In the genomic region with DNA sequence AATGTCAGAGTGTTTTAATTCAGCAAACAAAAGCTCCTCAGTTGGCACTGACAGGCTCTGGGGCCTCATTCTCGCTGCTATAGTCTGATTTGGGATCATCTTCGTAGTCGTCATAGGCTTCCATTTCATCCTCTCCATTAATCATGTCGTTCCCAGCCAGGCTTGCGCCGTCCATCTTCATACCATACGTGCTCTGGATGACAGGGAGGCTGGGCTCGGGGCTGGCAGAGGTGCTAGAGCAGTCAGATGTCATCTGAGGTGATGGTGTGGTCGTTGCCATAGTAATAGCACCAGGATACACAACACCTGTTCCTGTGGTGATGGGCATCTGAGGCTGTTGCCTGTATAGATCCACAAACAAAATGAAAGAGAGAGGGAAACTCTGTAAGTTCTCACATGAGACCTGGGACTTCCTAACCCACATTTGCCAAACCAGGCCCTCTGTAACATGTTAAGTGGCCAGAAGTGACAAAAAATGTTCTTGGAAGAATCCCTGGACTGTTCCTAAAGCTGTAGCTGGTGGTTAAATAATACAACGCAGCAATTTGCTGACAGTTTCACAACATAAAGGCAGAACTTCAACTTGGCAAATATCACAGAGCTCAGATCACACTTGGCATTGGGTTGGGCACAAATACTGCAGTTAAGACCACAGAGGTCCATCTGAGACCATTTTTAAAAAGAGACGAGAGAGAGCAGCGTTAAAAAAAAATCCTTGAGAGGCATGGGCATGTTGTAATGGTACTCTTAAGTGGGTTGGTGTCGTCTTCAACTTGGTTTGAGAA, we compare ENCODE assay signal across 18 mouse cellular contexts.
DNase-seq lines count a peak whose midpoint lies in the region; ATAC-seq and TF ChIP-seq lines count a peak whose summit lies in the region.
"Had no signal": no experiment of that assay in that cellular context is flagged by ENCODE, and none has a peak within 500 bp of the region (broad histone marks: within the 10 kb centered on the region; RNA-seq: fewer than 3 reads in every experiment).

No protein-coding gene starts in this region.

- H3K36me3 ChIP-seq in kidney, postnatal 0 days (ENCODE audit: insufficient read depth, low read length): no peaks in the 10 kb centered on the region
- H3K36me3 ChIP-seq in kidney, embryonic 16.5 days (ENCODE audit: insufficient read depth, low read length): no peaks in the 10 kb centered on the region
- H3K36me3 ChIP-seq: heart, embryonic 13.5 days; limb, embryonic 13.5 days; midbrain, embryonic 12.5 days; neural tube, embryonic 13.5 days had no signal

- 46% methylated on average over 13 of the region's 13 CpGs for WGBS in kidney, postnatal 0 days
- WGBS in kidney, embryonic 16.5 days: 47% methylated on average over 13 of the region's 13 CpGs

- no peak overlapping the region for H3K4me3 ChIP-seq in kidney, postnatal 0 days (replicated peaks; ENCODE audit: low read depth, low read length)
- H3K4me3 ChIP-seq in kidney, embryonic 16.5 days (ENCODE audit: low read length): no peak overlapping the region
- H3K4me3 ChIP-seq: forebrain, embryonic 13.5 days; heart, embryonic 13.5 days; limb, embryonic 13.5 days; liver, embryonic 15.5 days; midbrain, embryonic 12.5 days; neural tube, embryonic 13.5 days had no signal

- peak; percentile 47 to 50 for DNase-seq in heart, postnatal 10 days
- no peak for DNase-seq in heart, adult 18-20 months
- peak; percentile 8 for DNase-seq in kidney, postnatal 0 days (ENCODE audit: low spot score)
- peak; percentile 46 for DNase-seq in gastrocnemius, postnatal 10 days
- peak; percentile 23 for DNase-seq in heart, postnatal 4 days
- no peak for DNase-seq in ovary, postnatal 10 days (ENCODE audit: low spot score)
- DNase-seq in right cerebral cortex, postnatal 10 days (ENCODE audit: low spot score in 2 of 2): no peak
- DNase-seq: adrenal gland, adult 2 months; cerebellum, adult 9-10 months; kidney, adult 2 months had no signal

- no peak for ATAC-seq in kidney, postnatal 0 days (replicated peaks; ENCODE audit: low FRiP score, low read depth)
- no peak for ATAC-seq in kidney, embryonic 16.5 days (ENCODE audit: low FRiP score, low TSS enrichment)
- ATAC-seq: forebrain, embryonic 13.5 days had no signal

- no peak overlapping the region for H3K4me2 ChIP-seq in kidney, postnatal 0 days (ENCODE audit: low read length)
- no peak overlapping the region for H3K4me2 ChIP-seq in kidney, embryonic 16.5 days (replicated peaks; ENCODE audit: low read depth, low read length)
- H3K4me2 ChIP-seq: forebrain, embryonic 13.5 days; heart, embryonic 13.5 days; limb, embryonic 13.5 days; liver, embryonic 15.5 days; midbrain, embryonic 12.5 days; neural tube, embryonic 13.5 days had no signal

- no peak for TF ChIP-seq CTCF in kidney, postnatal 0 days (IDR thresholded peaks at IDR 0.05; ENCODE audit: low read depth)

- no peaks in the 10 kb centered on the region for H3K4me1 ChIP-seq in kidney, postnatal 0 days (replicated peaks; ENCODE audit: insufficient read depth, low read length)
- no peaks in the 10 kb centered on the region for H3K4me1 ChIP-seq in kidney, embryonic 16.5 days (ENCODE audit: insufficient read depth, low read length)
- H3K4me1 ChIP-seq: liver, embryonic 15.5 days; midbrain, embryonic 12.5 days had no signal

- H3K9me3 ChIP-seq in kidney, postnatal 0 days (replicated peaks; ENCODE audit: low read length): no peaks in the 10 kb centered on the region
- H3K9me3 ChIP-seq in kidney, embryonic 16.5 days (ENCODE audit: low read length): no peaks in the 10 kb centered on the region
- H3K9me3 ChIP-seq: forebrain, embryonic 13.5 days; heart, embryonic 13.5 days; limb, embryonic 13.5 days; liver, embryonic 15.5 days; midbrain, embryonic 12.5 days; neural tube, embryonic 13.5 days had no signal

- H3K9ac ChIP-seq in kidney, postnatal 0 days (ENCODE audit: low read depth, low read length): no peak overlapping the region
- no peak overlapping the region for H3K9ac ChIP-seq in kidney, embryonic 16.5 days (replicated peaks; ENCODE audit: low read length)
- H3K9ac ChIP-seq: forebrain, embryonic 13.5 days; heart, embryonic 13.5 days; limb, embryonic 13.5 days; liver, embryonic 15.5 days; midbrain, embryonic 12.5 days; neural tube, embryonic 13.5 days had no signal

- H3K27ac ChIP-seq in kidney, postnatal 0 days: no peak overlapping the region
- H3K27ac ChIP-seq in kidney, embryonic 16.5 days (ENCODE audit: low read length): no peak overlapping the region
- H3K27ac ChIP-seq: forebrain, embryonic 13.5 days; heart, embryonic 13.5 days; limb, embryonic 13.5 days; liver, embryonic 15.5 days; macrophage; midbrain, embryonic 12.5 days; neural tube, embryonic 13.5 days had no signal

- H3K27me3 ChIP-seq in kidney, postnatal 0 days (ENCODE audit: insufficient read depth, low read length): no peaks in the 10 kb centered on the region
- no peaks in the 10 kb centered on the region for H3K27me3 ChIP-seq in kidney, embryonic 16.5 days (ENCODE audit: insufficient read depth, low read length)
- H3K27me3 ChIP-seq: forebrain, embryonic 13.5 days; heart, embryonic 13.5 days; liver, embryonic 15.5 days; midbrain, embryonic 12.5 days; neural tube, embryonic 13.5 days had no signal

- intact Hi-C loops in heart, postnatal 10 days (cut with DNase I): no loop called here

Comparison
In these comparisons a context has a peak if more than half of its experiments do, and no peak if none do; other contexts are left out.
1. DNase-seq: peak in heart, postnatal 10 days (2 of 2), kidney, postnatal 0 days (single experiment), gastrocnemius, postnatal 10 days (single experiment) and heart, postnatal 4 days (single experiment); none in heart, adult 18-20 months (0 of 2), ovary, postnatal 10 days (single experiment) and right cerebral cortex, postnatal 10 days (0 of 2).